Mouse (Mus musculus) kidney, postnatal 10 days (tissue): ENCODE results near the gene 4632433K11Rik.

Source experiments
- DNase-seq: peaks from one replicate; pipeline ENCODE4 v3.0.0; 2021; ENCODE audit warnings: mixed read lengths

Gene 4632433K11Rik

DNA sequence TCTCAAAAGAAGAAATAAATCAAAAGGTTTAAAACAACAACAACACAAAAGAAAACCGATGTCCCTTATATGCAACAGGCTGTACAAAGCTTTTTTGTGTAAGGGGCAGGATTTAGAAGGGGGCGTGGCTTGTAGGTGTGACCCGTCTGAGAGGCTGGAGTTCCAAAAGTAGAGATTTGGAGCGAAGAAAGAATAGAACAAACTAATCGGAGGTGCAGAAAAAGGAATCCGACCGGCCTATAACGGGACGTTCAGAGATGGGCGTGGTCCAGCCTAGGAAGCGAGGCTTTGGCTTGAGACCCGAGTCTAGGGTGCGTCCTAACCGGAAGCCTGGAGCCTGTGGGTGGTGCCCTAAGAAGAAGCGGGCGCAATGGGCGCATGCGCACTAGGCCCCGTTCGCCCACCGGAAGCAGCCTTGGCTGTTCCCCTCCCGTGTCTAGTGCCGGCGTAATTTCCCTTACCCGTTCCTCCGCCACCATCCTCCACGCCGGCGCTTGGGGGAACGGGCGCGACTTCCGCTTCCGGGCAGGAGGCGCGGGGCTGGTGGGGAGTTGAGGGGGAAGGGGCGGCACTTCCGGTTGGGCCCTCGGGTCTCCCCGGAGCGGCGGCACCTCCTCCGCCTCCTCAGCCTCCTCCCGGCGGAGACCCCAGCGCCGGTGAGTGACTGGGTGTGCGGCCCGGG lies 13.8 kb upstream of the 4632433K11Rik start, which contains the start of the genes Zfp865 and Ccdc106:
TSS of gene Zfp865 (plus strand) at position 377 of the 682 bp plus-strand sequence.
TSS of gene Ccdc106 (plus strand) at position 554 of the 682 bp plus-strand sequence.
- peak; percentile 100 for DNase-seq

- DNase-seq, result no peak
Observed at GRCm38 (mm10) chr7:5020685-5021084, 13.2 kb upstream of the 4632433K11Rik start.

DNA sequence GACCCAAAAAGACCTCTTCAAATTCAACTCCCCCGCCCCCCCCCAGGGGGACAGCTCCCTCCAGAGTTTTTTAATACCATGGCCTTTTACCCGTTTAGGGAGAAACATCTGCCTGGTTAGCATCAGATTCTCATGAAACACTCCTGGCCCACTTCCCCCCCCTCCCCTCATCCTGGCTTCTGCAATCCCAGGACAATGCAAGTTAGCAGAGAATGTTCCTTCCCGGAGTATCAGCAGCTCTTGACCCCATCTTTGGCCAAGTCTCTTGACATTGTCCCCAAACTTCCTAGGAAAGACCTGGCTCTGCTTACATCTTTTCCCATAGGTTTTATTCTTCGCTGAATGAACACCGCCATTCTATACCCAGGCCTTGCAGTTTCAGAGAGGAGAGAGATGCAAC lies 12.7 kb upstream of the 4632433K11Rik start:
- DNase-seq, result peak; percentile 27

GRCm38 (mm10) chr7:5029543-5029942 lies 4.4 kb upstream of the 4632433K11Rik start:
- DNase-seq, result no peak

DNA sequence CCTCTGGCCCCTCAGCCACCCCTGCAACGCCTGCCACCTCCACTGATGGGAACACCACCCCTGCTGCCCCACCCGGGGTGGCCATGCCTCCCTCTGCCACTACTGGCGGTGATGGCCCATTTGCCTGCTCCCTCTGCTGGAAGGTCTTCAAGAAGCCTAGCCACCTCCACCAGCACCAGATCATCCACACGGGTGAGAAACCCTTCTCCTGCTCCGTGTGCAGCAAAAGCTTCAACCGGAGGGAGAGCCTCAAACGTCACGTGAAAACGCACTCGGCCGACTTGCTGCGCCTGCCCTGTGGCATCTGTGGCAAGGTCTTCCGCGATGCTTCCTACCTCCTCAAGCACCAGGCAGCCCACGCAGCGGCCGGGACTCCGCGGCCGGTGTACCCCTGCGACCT lies 4.0 kb upstream of the 4632433K11Rik start:
- no peak for DNase-seq

DNA sequence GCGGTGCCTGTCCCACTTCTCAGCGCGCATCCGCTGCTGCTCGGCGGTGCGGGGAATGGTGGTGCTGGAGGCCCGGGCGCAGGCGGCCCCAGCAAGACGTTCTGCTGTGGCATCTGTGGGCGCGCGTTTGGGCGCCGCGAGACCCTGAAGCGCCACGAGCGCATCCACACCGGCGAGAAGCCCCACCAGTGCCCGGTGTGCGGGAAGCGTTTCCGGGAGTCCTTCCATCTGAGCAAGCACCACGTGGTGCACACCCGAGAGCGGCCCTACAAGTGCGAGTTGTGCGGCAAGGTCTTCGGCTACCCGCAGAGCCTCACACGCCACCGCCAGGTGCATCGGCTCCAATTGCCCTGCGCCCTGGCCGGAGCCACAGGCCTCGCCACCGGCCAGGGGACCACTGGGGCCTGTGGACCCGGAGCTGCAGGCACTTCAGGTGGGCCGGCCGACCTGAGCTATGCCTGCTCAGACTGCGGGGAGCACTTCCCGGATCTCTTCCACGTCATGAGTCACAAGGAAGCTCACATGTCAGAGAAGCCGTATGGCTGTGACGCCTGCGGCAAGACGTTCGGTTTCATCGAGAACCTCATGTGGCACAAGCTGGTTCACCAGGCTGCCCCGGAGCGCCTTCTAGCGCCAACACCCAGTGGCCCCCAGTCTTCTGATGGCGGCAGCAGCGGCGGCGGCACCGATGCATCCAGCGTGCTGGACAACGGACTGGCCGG lies 3.2 kb upstream of the 4632433K11Rik start:
- DNase-seq, result no peak

GRCm38 (mm10) chr7:5031496-5031895 lies 2.4 kb upstream of the 4632433K11Rik start:
- DNase-seq, result no peak

DNA sequence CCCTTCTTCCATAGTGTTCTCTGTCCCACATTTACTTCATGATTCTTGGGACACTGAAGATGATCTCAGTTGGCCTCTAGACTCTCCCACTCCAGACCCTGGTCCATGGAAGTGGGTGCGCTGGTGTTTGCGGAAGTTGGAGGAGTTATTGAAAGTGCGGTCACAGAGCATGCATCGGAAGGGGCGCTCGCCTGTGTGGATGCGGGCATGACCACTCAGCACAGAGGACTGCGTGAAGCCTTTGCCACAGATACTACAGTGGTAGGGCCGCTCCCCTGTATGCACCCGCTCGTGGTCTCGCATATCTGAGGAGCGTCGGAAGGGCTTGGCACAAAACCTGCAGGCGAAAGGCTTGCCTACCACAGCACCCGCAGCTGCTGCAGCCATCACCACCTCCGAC lies 1.7 kb downstream of the 4632433K11Rik start:
- no peak for DNase-seq

DNA sequence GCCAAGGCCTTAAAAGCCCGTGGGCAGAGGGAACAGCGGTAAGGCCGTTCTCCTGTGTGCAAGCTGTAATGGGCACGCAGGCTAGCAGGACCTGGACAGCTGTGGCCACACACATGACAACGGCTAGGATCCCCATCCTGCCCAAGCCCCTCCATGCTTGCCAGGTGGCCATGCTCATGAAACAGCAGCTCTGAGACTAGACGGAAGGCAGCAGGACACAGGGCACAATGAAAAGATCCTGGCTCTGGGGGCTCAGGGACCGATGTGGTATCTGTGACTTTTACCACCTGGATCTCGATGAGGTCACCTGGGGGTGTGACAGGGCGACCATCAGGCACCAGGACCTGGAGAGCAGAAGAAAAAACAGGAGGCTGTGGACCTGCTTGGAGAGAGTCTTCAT lies 2.2 kb downstream of the 4632433K11Rik start:
- no peak for DNase-seq

GRCm38 (mm10) chr7:5037026-5037425 lies 3.1 kb downstream of the 4632433K11Rik start:
- DNase-seq, result no peak

GRCm38 (mm10) chr7:5037467-5037866 lies 3.5 kb downstream of the 4632433K11Rik start:
- DNase-seq, result no peak

GRCm38 (mm10) chr7:5038109-5038732 lies 4.3 kb downstream of the 4632433K11Rik start, which contains the start of gene Zfp784:
Gene Zfp784 (minus strand): TSS chr7:5038446.
- DNase-seq, result peak; percentile 96

GRCm38 (mm10) chr7:5038940-5039339 lies 5.0 kb downstream of the 4632433K11Rik start:
- DNase-seq, result no peak

- DNase-seq, result no peak
Observed at GRCm38 (mm10) chr7:5044981-5045380, 11.1 kb downstream of the 4632433K11Rik start.

- no peak for DNase-seq
Observed at GRCm38 (mm10) chr7:5046112-5046511, 12.2 kb downstream of the 4632433K11Rik start.

DNA sequence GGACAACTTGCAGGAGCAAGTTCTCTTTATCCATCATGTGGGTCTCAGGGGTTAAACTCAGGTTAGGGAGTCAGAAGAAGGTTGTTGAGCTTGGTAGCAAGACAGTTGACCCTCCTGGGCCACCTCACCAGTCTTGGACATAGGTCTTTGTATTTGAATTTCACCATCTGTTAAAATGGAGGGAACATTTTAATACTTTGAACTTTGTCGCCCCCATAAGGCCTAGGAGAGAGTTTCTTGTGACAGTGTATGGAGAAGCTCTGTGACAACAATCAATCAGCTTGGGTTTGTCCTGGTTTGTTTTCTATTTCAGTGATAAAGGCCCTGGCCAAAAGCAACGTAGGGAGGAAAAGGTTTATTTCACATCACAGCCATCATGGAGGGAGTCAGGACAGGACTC lies 13.4 kb downstream of the 4632433K11Rik start:
- no peak for DNase-seq

DNA sequence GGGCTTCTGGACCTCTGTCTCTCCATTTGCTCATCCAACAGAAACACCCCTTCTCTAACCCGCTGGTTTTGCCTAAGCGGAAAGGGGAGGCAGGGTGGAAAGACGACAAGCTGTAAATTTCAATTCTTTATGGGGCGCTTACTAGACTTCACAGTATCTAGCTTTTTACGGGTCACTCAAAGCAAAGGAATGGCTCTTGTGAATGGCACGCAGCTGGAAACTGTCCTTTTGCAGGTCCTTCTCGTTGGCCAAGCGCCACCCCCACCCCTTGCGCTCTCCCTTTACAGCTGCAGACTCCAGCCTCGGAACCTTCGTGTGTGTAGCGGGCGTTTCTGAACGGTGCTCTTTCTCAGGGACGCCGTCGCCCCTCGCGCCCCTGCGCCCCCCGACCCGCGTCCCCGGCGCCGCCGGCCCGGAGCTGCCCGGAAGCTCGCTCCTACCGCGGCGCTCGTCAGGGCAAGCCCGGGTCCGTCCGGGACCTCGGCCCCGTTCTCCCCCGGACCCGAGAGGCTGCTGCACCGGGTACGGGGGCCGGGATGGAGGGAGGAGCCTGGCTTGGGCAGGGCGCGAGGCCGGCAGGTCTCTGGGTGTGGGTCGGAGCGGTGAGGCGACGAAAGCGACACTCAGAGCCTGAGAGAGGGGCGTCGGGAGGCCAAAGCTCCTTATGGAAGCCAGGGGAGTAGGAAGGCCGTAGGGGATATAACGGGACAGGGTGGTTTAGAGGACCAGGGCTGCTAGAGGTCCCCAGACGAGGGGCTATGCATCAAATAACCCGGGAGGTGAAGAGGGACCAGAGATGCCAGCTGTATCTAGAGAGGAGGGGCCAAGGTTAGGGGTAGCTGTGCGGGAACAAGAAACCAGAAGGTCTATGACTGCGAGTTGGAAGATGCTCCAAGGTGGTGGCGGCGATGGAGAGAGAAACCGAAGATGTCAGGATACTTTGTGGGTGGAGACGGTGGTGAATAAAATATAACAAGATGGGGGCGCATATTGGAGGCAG lies 17.6 kb downstream of the 4632433K11Rik start, which contains the start of gene Zfp580:
TSS of gene Zfp580 (plus strand) at position 346 of the 1,000 bp plus-strand sequence.
- peak; percentile 86 for DNase-seq

DNA sequence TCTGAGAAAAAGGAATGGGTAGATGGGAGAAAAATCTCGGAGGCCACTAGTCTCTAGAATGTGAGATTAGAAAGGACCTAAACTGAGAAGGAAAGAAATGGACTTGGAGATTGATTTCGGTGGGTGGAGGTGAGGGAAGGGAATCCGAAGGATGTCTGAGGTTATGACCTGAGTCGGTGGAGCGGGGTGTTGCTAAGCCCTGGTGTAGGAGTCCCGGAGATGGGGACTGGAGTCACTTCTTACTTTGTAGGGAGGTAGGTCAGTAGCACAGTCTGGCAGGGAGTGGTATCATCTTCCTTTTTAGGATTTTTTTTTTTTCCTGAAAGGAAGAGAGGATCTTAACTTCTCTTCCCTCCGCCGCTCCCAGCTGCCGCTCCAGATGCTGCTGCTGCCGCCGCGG lies 18.5 kb downstream of the 4632433K11Rik start:
- no peak for DNase-seq

GRCm38 (mm10) chr7:5052931-5053343 lies 19.0 kb downstream of the 4632433K11Rik start:
- DNase-seq, result no peak

- DNase-seq, result no peak
Observed at GRCm38 (mm10) chr7:5053456-5054179, 19.7 kb downstream of the 4632433K11Rik start.

DNA sequence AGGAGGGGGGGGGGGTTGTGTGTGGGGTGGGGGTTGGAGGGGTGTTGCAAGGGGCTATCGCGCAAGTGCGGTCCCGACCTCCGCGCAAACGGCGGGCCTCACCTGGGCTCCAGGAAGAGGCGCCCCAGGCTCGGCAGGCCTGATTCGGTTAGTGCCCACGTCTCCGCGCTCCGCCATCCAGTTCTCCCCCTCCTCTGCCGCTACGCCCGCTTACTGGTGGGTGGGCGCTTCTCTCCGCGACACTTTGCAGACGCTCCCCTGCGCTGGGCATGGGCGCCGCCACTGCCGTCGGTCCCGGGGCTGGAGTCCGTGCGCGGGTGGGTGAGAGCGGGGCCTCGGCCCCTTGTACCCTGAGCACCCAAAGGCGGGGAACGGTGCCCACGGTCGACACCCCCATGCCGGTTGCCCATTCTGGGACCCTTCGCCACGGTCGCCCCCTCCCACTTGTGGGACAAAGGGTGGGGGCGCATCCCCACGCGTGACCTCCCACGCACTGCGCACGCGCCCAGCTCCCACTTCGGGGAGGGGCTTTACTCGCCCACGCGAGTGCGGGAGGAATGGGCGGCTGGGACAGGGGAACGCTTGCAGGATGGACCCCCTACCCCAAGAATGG lies 22.8 kb downstream of the 4632433K11Rik start:
- peak; percentile 47 for DNase-seq
